Mouse (Mus musculus): ENCODE results near the gene Mgat4c.

- TF ChIP-seq CTCF (conservative IDR thresholded peaks at IDR 0.05; ENCODE audit: low read length) (no peak), POU5F1 (IDR thresholded peaks at IDR 0.05; ENCODE audit: borderline replicate concordance, low read length) (no peak), NANOG (IDR thresholded peaks at IDR 0.05; ENCODE audit: borderline replicate concordance, low read length) (no peak)
Observed at GRCm38 (mm10) chr10:102123153-102123552, 441.9 kb downstream of the Mgat4c start.
